Mouse (Mus musculus) liver, embryonic 11.5 days (tissue): ENCODE measurements around the gene Rps19. TPM values are rescaled to one million over a fixed set of nuclear protein-coding genes. Genes with fewer than 3 reads are reported as not detected.
"Not testable (repeated sequence)": the region's sequence is repeated elsewhere in the genome, so short reads cannot be mapped to it uniquely, and the experiment has no call there.

Experiments used
- ATAC-seq: fragments of 200-750 bp; cut with Nextera tagmentation; replicated peaks from 2 replicates; pipeline ENCODE4 v1.8.0; 2017; ENCODE audit warnings: moderate number of reproducible peaks, mild to moderate bottlenecking, moderate TSS enrichment, moderate library complexity; ENCODE audit not compliant: low FRiP score
- DNase-seq: peaks from one replicate; pipeline ENCODE4 v3.0.0-alpha.2; 2017; ENCODE audit warnings: low spot score
- H3K27ac ChIP-seq: fragments of 300-500 bp; sonication (generic); 2 replicates; pipeline ENCODE4 v1.5.1; 2014; ENCODE audit warnings: mild to moderate bottlenecking, low read depth, low read length, control low read depth
- H3K27me3 ChIP-seq: fragments of 300-500 bp; sonication (generic); replicated peaks from 2 replicates; pipeline ENCODE4 v1.6.1; 2014; ENCODE audit warnings: low read length, mixed read lengths; ENCODE audit not compliant: control insufficient read depth, insufficient read depth
- H3K36me3 ChIP-seq: fragments of 300-500 bp; sonication (generic); 2 replicates; pipeline ENCODE4 v1.6.1; 2014; ENCODE audit warnings: mild to moderate bottlenecking, low read length, moderate library complexity, mixed read lengths; ENCODE audit not compliant: control insufficient read depth, insufficient read depth
- H3K4me1 ChIP-seq: fragments of 300-500 bp; sonication (generic); replicated peaks from 2 replicates; pipeline ENCODE4 v1.6.1; 2014; ENCODE audit warnings: low read length, mixed read lengths; ENCODE audit not compliant: control insufficient read depth, insufficient read depth
- H3K4me2 ChIP-seq: fragments of 300-500 bp; sonication (generic); 2 replicates; pipeline ENCODE4 v1.6.1; 2014; ENCODE audit warnings: mild to moderate bottlenecking, control low read depth, moderate library complexity
- H3K4me3 ChIP-seq: fragments of 300-500 bp; sonication (generic); 2 replicates; pipeline ENCODE4 v1.5.1; 2014; ENCODE audit warnings: low read depth, low read length, control low read depth
- H3K9ac ChIP-seq: fragments of 300-500 bp; sonication (generic); 2 replicates; pipeline ENCODE4 v1.6.1; 2014; ENCODE audit warnings: low read depth, low read length, control low read depth
- H3K9me3 ChIP-seq: fragments of 300-500 bp; sonication (generic); 2 replicates; pipeline ENCODE4 v1.6.1; 2016; ENCODE audit warnings: low read length, inconsistent platforms, mixed read lengths; ENCODE audit not compliant: control insufficient read depth
- WGBS: fragments of 180-500 bp; shearing (Covaris S2); extraction: QIAGEN DNeasy Blood & Tissue Kit; methylation state at CpG from one replicate; pipeline ENCODE4 v1.1.7; 2014; 5-methylcytosine and 5-hydroxymethylcytosine counted together
- polyA plus RNA-seq: library from polyadenylated mRNA; unstranded; fragments of >200 nt; fragmentation: Nextera tagmentation; extraction: Ambion mirVana; gene quantifications from 2 replicates; pipeline ENCODE4 v1.2.1, GENCODE M21; 2014

Gene Rps19
- polyA plus RNA-seq: 2,415 and 2,620 TPM in 2 replicates

DNA sequence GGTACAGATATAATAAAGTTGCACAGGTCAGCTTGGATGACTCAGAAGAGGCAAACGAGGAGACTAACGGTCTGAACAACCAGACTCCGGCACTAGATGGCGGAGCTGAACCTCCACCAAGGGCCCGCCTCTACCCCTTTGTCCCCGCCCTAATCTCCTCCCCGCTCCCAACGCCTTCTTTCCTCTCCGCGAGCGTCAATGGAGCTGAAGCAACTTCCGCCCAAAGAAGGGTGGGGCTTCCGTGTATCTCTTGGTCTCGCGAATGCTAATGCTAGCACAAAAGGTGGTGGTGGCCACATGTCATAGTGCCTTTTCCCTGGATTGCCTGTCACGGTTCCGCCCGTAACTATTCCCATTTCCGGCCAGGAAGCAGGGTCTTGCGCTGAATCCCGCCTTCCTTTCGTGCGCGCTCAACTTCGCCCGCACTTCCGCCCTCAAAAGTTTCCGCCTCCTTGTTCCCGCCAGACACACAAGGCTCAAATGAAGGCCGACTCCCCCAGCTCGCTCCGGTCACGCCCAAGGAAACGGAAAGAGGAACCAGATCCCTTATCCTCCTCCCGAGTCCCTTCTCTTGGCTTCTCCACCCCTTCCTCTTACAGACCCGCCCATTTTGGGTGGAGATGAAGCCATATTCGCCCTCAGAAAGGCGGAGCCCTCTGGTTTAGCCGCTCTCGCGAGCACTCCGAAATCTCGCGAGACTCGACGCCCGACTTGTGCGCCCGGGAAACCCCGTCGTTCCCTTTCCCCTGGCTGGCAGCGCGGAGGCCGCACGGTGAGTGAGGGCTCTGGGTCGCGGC is at the start of gene Rps19:
Gene Rps19, plus strand, starts transcription at position 476 of the 797 bp plus-strand sequence.
- peak within 1 kb of the TSS; percentile 100 for H3K4me3 ChIP-seq
- peak; percentile 93 for ATAC-seq
- H3K27me3 ChIP-seq: no peaks in the 10 kb centered on the region
- peaks cover 27% of the 10 kb centered on the region for H3K4me1 ChIP-seq
- peak; percentile 96 for DNase-seq
- H3K4me2 ChIP-seq: peak within 1 kb of the TSS; percentile 83
- H3K9ac ChIP-seq: peak within 1 kb of the TSS; percentile 100
- WGBS: under 1% methylated on average over 57 of the region's 57 CpGs
- H3K27ac ChIP-seq: peak within 1 kb of the TSS; percentile 95
- peaks cover 39% of the 10 kb centered on the region for H3K36me3 ChIP-seq
- H3K9me3 ChIP-seq: no peaks in the 10 kb centered on the region

DNA sequence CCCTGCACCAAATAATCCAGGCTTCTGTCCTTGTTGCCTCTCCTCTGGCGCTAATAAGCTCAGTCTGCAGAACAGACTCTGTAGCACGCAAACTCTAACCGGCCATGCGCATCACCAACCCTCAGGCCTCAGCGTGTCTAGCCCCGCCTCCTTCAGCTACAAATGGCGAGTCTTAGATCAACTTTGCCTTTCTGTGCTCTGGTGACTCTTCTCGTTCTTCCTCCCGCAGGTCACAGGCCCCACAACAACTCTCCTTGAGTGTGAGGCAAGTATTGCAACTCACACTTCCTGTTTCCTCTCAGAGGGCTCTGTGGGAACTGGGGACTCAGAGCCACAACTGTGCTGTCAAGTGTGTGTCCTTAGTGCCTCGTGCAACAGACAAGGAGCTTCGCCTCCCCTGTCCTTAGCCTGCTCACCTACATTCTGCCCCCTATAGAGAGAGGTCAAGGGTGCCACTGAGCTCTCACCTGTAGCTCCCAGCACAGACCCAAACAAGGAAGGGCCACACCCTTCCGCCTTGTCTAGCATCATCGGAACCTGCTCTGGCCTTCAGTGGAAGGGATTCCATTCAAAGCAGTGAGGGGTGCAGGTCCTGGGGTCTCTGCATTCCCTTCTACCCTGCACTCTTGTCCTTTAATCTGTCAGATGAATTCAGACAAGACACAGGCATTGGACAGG is 45.3 kb upstream of the Rps19 start:
- not testable (repeated sequence) for H3K4me3 ChIP-seq, DNase-seq, H3K27ac ChIP-seq, H3K27me3 ChIP-seq, H3K4me1 ChIP-seq, H3K4me2 ChIP-seq, H3K9ac ChIP-seq, H3K9me3 ChIP-seq, H3K36me3 ChIP-seq, ATAC-seq
- WGBS: 63% methylated on average over 11 of the region's 13 CpGs

DNA sequence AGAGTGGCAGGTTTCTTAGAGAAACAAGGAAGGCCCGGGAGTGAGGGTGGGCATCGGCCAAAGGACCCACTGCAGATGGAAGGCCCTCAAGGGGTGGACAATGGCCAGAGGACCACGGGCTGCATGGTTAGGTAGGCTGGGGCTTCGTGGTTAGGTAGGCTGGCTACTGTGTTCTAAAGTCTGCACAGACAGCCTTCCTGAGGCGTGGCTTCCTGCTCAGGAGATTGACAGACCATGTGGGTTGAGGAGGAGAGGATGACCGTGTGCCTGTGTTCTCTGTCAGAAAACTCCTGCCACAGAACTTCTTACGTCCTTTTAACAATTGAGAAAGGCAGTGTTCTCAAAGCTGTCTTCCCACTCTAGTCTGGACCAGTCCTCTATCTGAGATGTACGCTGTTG is 44.8 kb upstream of the Rps19 start:
- no peaks in the 10 kb centered on the region for H3K4me1 ChIP-seq
- H3K27ac ChIP-seq: no peak overlapping the region
- no peak overlapping the region for H3K4me3 ChIP-seq
- H3K9me3 ChIP-seq: no peaks in the 10 kb centered on the region
- 53% methylated on average over 8 of the region's 8 CpGs for WGBS
- H3K4me2 ChIP-seq: no peak overlapping the region
- ATAC-seq (no peak), DNase-seq (no peak)
- no peaks in the 10 kb centered on the region for H3K27me3 ChIP-seq
- no peak overlapping the region for H3K9ac ChIP-seq
- H3K36me3 ChIP-seq: no peaks in the 10 kb centered on the region

DNA sequence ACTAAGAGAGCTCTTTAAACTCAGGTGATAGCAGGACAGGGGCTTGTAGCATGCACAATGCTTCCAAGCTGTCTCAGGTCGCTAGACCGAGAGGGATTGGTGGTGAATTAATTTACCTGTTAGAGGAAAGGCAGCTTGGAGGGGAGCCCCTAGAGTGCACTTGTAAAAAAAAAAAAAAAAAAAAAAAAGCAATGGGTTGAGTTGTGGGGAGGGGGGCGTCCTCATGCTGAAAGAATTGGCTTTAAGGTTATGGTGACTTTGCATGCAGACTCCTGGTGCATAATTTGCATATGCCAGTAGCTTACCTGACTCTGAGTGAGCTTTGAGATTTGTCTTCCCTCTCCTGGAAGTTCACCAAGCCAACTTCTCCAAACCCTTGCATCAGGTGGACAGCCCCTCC is 43.8 kb upstream of the Rps19 start:
- Histone ChIP-seq H3K36me3 (no peaks in the 10 kb centered on the region), H3K4me3 (no peak overlapping the region), H3K4me1 (no peaks in the 10 kb centered on the region), H3K27me3 (no peaks in the 10 kb centered on the region), H3K4me2 (no peak overlapping the region), H3K27ac (no peak overlapping the region), H3K9me3 (no peaks in the 10 kb centered on the region), H3K9ac (no peak overlapping the region)
- DNase-seq: no peak
- no peak for ATAC-seq
- WGBS: 69% methylated on average over 3 of the region's 3 CpGs

DNA sequence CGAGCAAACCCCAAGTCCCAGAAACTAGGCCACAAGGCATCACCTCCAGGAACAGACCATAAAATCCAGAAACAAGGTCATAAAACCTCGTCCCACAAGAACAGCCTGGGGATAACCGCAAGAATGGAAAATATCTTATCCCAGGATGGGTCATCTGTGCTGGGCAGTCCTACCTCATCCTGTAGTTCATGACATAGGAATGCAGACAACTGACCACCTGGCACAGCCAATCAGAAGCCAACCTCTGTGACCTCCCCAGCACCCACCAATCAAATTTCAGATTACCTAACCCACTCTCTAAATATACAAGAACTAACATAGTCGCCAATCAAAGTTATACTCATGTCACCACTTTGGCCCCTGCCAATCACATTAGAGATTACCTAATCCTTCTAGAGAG is 43.2 kb upstream of the Rps19 start:
- 70% methylated on average over 4 of the region's 4 CpGs for WGBS
- Histone ChIP-seq H3K27me3 (no peaks in the 10 kb centered on the region), H3K36me3 (no peaks in the 10 kb centered on the region), H3K4me1 (peaks cover 3% of the 10 kb centered on the region), H3K27ac (no peak overlapping the region), H3K9me3 (no peaks in the 10 kb centered on the region), H3K9ac (no peak overlapping the region), H3K4me3 (no peak overlapping the region), H3K4me2 (no peak overlapping the region)
- no peak for DNase-seq
- no peak for ATAC-seq

DNA sequence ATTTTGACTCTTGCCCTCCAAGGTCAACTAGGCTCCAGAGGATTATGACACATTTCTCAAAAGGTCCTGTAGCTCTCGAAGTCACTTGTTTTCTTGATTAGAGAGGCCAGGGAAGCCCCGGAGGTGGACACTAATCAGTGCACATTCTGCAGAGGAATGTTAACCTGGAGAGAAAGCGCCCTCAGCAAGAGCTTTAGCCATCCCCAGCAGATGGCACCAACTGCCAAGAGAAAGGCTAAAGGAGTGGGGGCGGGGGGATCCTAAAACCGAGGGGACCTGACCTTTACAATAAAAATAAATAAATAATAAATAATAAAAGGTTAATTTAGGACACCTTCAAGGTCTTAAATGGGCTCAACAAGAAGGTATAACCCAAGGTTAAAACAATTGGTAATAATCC is 40.0 kb upstream of the Rps19 start:
- no peak overlapping the region for H3K4me3 ChIP-seq
- H3K4me2 ChIP-seq: no peak overlapping the region
- H3K9me3 ChIP-seq: no peaks in the 10 kb centered on the region
- H3K4me1 ChIP-seq: peaks cover 12% of the 10 kb centered on the region
- no peaks in the 10 kb centered on the region for H3K36me3 ChIP-seq
- ATAC-seq (no peak), DNase-seq (no peak)
- 43% methylated on average over 5 of the region's 5 CpGs for WGBS
- no peak overlapping the region for H3K9ac ChIP-seq
- no peaks in the 10 kb centered on the region for H3K27me3 ChIP-seq
- H3K27ac ChIP-seq: no peak overlapping the region

DNA sequence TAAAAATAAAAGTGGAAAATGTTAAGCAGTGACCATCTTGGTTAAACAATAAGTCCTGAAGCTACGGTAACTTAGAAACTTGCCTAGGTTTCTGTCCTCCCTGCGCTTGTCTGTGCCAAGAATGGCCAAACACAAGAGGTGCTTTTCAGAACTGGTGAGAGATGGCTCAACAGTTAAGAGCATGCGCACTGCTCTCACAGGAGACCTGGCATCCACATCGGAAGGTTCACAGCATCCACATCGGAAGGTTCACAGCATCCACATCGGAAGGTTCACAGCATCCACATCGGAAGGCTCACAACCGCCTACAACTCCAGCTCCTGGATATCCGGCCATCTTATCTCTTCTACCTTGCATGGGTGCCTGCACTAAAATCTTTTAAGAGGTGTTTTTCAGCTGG is 39.0 kb upstream of the Rps19 start:
- ATAC-seq (no peak), DNase-seq (no peak)
- H3K4me3 ChIP-seq: no peak overlapping the region
- H3K9ac ChIP-seq: no peak overlapping the region
- H3K4me2 ChIP-seq: no peak overlapping the region
- peaks cover 14% of the 10 kb centered on the region for H3K4me1 ChIP-seq
- WGBS: 76% methylated on average over 9 of the region's 9 CpGs
- H3K27me3 ChIP-seq: no peaks in the 10 kb centered on the region
- H3K36me3 ChIP-seq: no peaks in the 10 kb centered on the region
- H3K27ac ChIP-seq: no peak overlapping the region
- no peaks in the 10 kb centered on the region for H3K9me3 ChIP-seq

DNA sequence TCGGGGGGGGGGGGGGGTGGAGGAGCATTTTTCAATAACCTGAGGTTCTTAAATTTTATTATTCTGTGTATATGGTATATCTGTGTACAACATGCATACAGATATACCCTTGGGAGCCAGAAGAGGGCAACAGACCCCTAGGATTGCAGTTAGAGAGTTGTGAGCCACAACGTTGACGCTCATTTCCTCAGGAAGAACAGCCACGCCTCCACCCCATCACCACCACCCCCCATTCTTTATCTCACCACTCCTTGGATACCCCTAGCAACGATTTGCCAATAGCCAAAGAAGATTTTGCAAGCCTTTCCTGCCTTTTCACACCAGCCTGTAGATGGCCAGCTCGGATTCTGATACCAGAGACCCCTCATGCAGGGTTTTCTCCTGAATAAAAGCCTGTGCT is 38.5 kb upstream of the Rps19 start:
- Histone ChIP-seq H3K4me2 (no peak overlapping the region), H3K27ac (no peak overlapping the region), H3K27me3 (no peaks in the 10 kb centered on the region), H3K9ac (no peak overlapping the region), H3K9me3 (no peaks in the 10 kb centered on the region), H3K4me1 (peaks cover 17% of the 10 kb centered on the region), H3K4me3 (no peak overlapping the region), H3K36me3 (no peaks in the 10 kb centered on the region)
- WGBS: 1% methylated on average over 6 of the region's 6 CpGs
- DNase-seq (peak; percentile 68), ATAC-seq (peak; percentile 82)

DNA sequence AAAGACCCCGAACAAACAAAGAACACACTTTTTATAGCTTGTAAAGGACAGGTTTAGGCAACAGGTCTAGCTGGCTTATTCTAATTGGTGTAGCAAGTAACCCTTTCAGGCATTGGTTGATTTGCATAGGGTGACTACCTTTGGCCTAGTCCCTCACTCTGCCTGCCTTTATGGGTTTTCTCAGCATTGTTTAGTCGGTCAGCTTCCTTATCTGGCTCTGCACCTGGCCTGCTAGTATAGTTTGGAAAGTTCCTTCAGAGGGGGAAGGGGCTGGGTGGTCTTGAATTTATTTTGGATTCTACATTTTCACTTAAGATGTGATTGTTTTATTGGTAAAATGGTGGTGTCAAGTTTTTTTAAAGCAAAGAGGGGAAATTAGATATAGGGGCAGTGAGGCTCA is 37.6 kb upstream of the Rps19 start:
- H3K4me3 ChIP-seq, H3K9me3 ChIP-seq, ATAC-seq, H3K9ac ChIP-seq, H3K4me2 ChIP-seq, H3K36me3 ChIP-seq, DNase-seq, H3K27me3 ChIP-seq: not testable (repeated sequence)
- 29% methylated on average over 2 of the region's 2 CpGs for WGBS
- Histone ChIP-seq H3K4me1 (peaks cover 22% of the 10 kb centered on the region), H3K27ac (peak overlapping the region; percentile 21; the same call in 1 of the 2 replicates)
